Mouse (Mus musculus) liver, embryonic 14.5 days (tissue): ENCODE measurements around the gene Klk7.

ENCODE experiments used
- CTCF ChIP-seq: IDR thresholded peaks from 2 replicates; pipeline ENCODE4 v1.5.1; 2016; ENCODE audit warnings: antibody characterized with exemption, low read depth, control low read depth
- EP300 ChIP-seq: IDR thresholded peaks from 2 replicates; pipeline ENCODE4 v1.6.1; 2016; ENCODE audit warnings: antibody characterized with exemption, low read depth

GRCm38 (mm10) chr7:43774802-43775201 lies 36.3 kb upstream of the Klk7 start:
- TF ChIP-seq EP300 (no peak), CTCF (no peak)
